Mouse (Mus musculus) adrenal gland, postnatal 10 days (tissue): ENCODE results near the gene Ulk4. TPM values are rescaled to one million over a fixed set of nuclear protein-coding genes. Genes with fewer than 3 reads are reported as not detected.
"Not testable (repeated sequence)": the region's sequence is repeated elsewhere in the genome, so short reads cannot be mapped to it uniquely, and the experiment has no call there.

Experiments
- DNase-seq: peaks from one replicate; pipeline ENCODE4 v3.0.0; 2021; ENCODE audit warnings: mixed read lengths
- total RNA-seq, 2 experiments: library from RNA; stranded (reverse); gene quantifications; 2 replicates each; pipeline ENCODE4 v1.2.3; 2021

Gene Ulk4
- total RNA-seq, 2 experiments from 2014 or later, result 1.6 to 3.5 TPM

- DNase-seq, result no peak
These were observed 214.3 kb downstream of the Ulk4 start for GRCm38 (mm10) chr9:121062671-121063070.

GRCm38 (mm10) chr9:121061820-121062623, 215.0 kb downstream of the Ulk4 start:
- DNase-seq, result no peak

- no peak for DNase-seq
These were observed 216.7 kb downstream of the Ulk4 start for GRCm38 (mm10) chr9:121060331-121060730.

GRCm38 (mm10) chr9:121059286-121059685, 217.7 kb downstream of the Ulk4 start:
- no peak for DNase-seq

- no peak for DNase-seq
These were observed 218.5 kb downstream of the Ulk4 start for GRCm38 (mm10) chr9:121058538-121058937.

- peak; percentile 19 for DNase-seq
These were observed 218.9 kb downstream of the Ulk4 start for GRCm38 (mm10) chr9:121058116-121058515.

GRCm38 (mm10) chr9:121057401-121057800, 219.6 kb downstream of the Ulk4 start:
- DNase-seq, result no peak

- no peak for DNase-seq
These were observed 220.5 kb downstream of the Ulk4 start for GRCm38 (mm10) chr9:121056526-121056925.

- no peak for DNase-seq
These were observed 221.0 kb downstream of the Ulk4 start for GRCm38 (mm10) chr9:121056036-121056435.

GRCm38 (mm10) chr9:121045657-121046056, 231.3 kb downstream of the Ulk4 start:
- not testable (repeated sequence) for DNase-seq

GRCm38 (mm10) chr9:121044471-121045206, 232.4 kb downstream of the Ulk4 start:
- no peak for DNase-seq

GRCm38 (mm10) chr9:121043021-121043420, 234.0 kb downstream of the Ulk4 start:
- DNase-seq, result no peak

- DNase-seq, result no peak
These were observed 238.6 kb downstream of the Ulk4 start for GRCm38 (mm10) chr9:121038396-121038795.

GRCm38 (mm10) chr9:121037975-121038374, 239.0 kb downstream of the Ulk4 start:
- no peak for DNase-seq

- no peak for DNase-seq
These were observed 241.7 kb downstream of the Ulk4 start for GRCm38 (mm10) chr9:121035296-121035695.

- DNase-seq, result no peak
These were observed 243.4 kb downstream of the Ulk4 start for GRCm38 (mm10) chr9:121033596-121033995.

GRCm38 (mm10) chr9:121032322-121032964, 244.6 kb downstream of the Ulk4 start:
- no peak for DNase-seq

- peak; percentile 24 for DNase-seq
These were observed 246.0 kb downstream of the Ulk4 start for GRCm38 (mm10) chr9:121030949-121031348.

GRCm38 (mm10) chr9:121029786-121030185, 247.2 kb downstream of the Ulk4 start:
- peak; percentile 54 for DNase-seq

GRCm38 (mm10) chr9:121023526-121024264, 253.3 kb downstream of the Ulk4 start:
- no peak for DNase-seq

GRCm38 (mm10) chr9:121020360-121020759, 256.6 kb downstream of the Ulk4 start:
- peak; percentile 39 for DNase-seq

GRCm38 (mm10) chr9:121019932-121020331, 257.1 kb downstream of the Ulk4 start:
- DNase-seq, result no peak
